Mouse (Mus musculus): ENCODE data around the gene Snrnp70. TPM values are rescaled to one million over a fixed set of nuclear protein-coding genes. Genes with fewer than 3 reads are reported as not detected.

Gene Snrnp70
- polyA plus RNA-seq, 1 experiment from 2014 or later = 223 TPM

DNA sequence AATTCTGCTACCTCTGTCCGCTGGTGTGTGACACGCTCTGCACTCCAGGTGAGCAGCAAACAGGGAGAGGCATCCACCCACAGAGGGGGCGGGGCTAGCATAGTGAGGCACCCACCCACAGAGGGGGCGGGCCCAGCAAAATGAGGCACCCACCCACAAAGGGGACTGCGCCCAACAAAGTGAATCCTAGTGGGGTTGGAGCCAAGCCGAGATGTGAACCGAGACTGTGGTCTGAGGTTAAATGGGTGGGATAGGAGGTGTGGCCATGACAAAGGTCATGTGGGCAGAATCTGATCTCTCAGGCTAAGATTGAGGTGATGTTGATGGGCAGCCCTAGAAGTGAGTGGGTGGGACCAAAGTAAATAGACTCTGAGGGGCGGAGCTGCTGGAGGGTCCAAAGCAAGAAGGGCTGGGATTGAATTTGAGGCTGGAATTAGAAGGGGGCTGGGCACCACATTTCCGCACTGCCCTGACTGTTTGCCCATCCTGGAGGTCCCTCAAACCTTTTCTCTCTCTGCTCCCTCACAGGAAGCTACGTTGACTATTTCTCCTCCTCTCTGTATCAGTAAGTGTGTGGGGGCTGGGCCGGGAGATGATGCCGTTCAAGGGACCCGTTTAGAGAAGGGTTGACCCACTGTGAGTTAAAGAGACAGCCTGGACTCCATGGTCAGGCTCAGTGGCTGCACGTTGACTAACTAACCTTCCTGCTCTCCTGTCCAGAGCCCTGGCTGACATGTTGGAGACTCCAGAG lies 57.2 kb downstream of the Snrnp70 start:
- Histone ChIP-seq H3K27me3 (ENCODE audit: insufficient read depth, poor library complexity, severe bottlenecking) (peaks cover 53% of the 10 kb centered on the region), H3K36me3 (no peaks in the 10 kb centered on the region), H3K27ac (peak overlapping the region; percentile 87), H3K4me1 (replicated peaks) (peaks cover 69% of the 10 kb centered on the region), H3K9me3 (no peaks in the 10 kb centered on the region), H3K4me3 (peak overlapping the region; percentile 63)
- WGBS = 2% methylated on average over 14 of the region's 14 CpGs
- peak; percentile 36 for DNase-seq (ENCODE audit: low spot score)

DNA sequence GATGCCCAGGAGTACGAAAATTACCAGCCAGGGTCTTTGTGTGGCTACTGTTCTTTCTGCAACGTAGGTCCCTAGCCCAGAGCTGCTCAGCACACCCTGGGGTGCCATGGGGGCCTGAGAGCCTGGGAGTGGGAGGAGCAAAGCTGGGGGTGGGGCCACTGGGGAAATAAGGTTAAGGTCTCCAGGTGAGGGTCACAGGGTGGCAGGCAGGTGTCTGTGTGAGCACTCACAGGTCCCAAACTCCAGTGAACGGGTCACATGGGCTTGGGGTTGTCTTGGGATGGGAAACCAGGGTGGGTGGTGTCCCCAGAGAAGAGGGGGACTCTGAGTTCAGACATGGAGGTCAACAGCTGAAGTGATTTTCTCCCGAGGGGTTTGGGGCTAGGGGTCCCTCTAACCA lies 58.1 kb downstream of the Snrnp70 start:
- H3K27me3 ChIP-seq (ENCODE audit: insufficient read depth, poor library complexity, severe bottlenecking) = peaks cover 48% of the 10 kb centered on the region
- H3K9me3 ChIP-seq = no peaks in the 10 kb centered on the region
- H3K4me3 ChIP-seq = no peak overlapping the region
- H3K27ac ChIP-seq = no peak overlapping the region
- no peaks in the 10 kb centered on the region for H3K36me3 ChIP-seq
- peaks cover 78% of the 10 kb centered on the region for H3K4me1 ChIP-seq (replicated peaks)
- DNase-seq (ENCODE audit: low spot score) = no peak
- 9% methylated on average over 4 of the region's 4 CpGs for WGBS

DNA sequence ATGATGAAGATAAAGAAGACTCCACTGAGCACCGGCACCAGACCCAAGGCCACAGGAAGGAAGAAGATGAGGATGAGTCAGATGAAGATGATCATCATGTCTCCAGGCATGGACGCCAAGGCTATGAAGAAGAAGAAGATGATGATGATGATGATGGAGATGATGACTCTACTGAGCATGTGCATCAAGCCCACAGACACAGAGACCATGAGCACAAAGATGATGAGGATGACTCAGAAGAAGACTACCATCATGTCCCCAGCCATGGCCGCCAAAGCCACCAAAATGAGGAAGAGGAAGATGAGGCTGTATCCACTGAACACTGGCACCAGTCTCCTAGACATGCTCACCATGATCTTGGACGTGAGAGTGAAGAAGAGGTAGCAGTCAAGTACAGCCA lies 59.2 kb downstream of the Snrnp70 start:
- Histone ChIP-seq H3K27me3 (ENCODE audit: insufficient read depth, poor library complexity, severe bottlenecking) (peaks cover 57% of the 10 kb centered on the region), H3K27ac (no peak overlapping the region), H3K4me3 (no peak overlapping the region), H3K9me3 (no peaks in the 10 kb centered on the region), H3K36me3 (no peaks in the 10 kb centered on the region), H3K4me1 (replicated peaks) (peaks cover 77% of the 10 kb centered on the region)
- no peak for DNase-seq (ENCODE audit: low spot score)
- WGBS = 89% methylated on average over 4 of the region's 4 CpGs

DNA sequence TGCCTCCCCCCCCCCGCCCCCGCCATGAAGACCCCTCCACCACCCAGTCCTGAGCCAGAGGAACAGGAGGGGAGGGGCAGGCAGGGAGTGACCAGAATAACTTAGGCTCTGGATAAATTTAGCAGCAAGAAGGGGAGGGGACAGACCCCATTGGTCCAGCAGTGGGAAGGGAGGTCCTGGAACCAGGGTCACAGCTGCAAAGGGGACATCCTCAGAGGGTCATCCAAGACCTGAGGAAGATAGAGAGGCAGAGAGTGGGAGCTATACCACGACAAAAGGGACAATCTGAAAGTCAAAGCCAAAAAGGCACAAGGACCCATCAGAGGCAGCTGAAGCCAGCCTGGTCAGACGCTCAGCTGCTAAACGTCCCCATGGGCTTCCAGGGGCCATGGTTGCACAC lies 60.5 kb downstream of the Snrnp70 start, which contains the start of gene Hrc:
Gene Hrc, plus strand, starts transcription at position 235 of the 400 bp plus-strand sequence.
- Histone ChIP-seq H3K36me3 (no peaks in the 10 kb centered on the region), H3K27me3 (ENCODE audit: insufficient read depth, poor library complexity, severe bottlenecking) (peaks cover 49% of the 10 kb centered on the region), H3K27ac (peak within 1 kb of the TSS; percentile 89; the same call in 1 of the 2 replicates), H3K4me1 (replicated peaks) (peaks cover 69% of the 10 kb centered on the region), H3K4me3 (peak within 1 kb of the TSS; percentile 80; the same call in 1 of the 2 replicates), H3K9me3 (no peaks in the 10 kb centered on the region)
- 30% methylated on average over 5 of the region's 5 CpGs for WGBS
- no peak for DNase-seq (ENCODE audit: low spot score)

DNA sequence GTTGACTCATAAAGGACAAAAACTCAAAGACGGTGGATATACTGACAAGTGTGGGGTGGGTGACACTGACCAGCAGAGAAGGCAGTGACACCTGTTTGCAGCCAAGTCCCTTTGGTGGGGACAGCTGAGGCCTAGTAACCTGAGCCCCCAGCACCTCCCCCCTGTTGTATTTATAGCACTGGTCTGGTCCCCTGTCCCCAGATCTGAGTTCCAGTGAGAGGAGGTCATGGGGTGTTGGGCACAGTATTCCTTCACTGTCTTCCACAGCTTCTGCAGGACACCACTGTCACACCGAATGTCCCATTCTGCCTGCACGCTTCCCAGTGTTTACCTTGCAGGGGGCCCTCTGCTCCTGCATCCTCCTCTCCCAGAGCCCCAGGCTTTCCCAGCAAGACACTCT lies 60.9 kb downstream of the Snrnp70 start:
- Histone ChIP-seq H3K4me1 (replicated peaks) (peaks cover 64% of the 10 kb centered on the region), H3K36me3 (no peaks in the 10 kb centered on the region), H3K27ac (peak overlapping the region; percentile 42; the same call in 1 of the 2 replicates), H3K27me3 (ENCODE audit: insufficient read depth, poor library complexity, severe bottlenecking) (peaks cover 49% of the 10 kb centered on the region), H3K4me3 (peak overlapping the region; percentile 80; the same call in 1 of the 2 replicates), H3K9me3 (no peaks in the 10 kb centered on the region)
- no peak for DNase-seq (ENCODE audit: low spot score)
- WGBS = 28% methylated on average over 3 of the region's 3 CpGs

DNA sequence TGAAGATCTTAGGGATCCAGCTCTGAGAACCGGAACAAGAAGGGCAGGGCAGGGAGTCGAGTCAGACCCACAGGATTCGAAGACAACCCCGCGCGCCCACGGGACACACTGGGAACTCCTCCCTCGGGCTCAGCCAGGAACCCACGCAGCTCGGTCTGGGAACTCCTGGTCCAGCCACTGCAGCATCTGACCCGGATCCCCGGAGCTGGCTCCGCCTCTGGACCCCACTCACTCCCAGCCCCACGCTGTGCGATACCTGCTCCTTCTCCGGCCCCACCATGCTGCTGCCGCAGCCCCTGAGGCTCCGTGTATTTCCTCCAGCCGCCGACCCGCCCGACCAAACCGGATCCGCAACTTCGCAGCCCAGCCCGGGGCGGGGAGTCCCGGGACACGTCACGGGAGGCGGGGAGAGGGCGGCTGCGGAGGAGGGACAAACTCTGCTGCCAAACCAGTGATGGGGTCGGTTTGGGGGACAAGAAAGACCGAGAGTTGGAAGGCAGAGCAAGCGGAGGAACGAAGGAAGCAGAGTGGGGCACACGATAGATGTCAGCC lies 62.0 kb downstream of the Snrnp70 start, which contains the start of gene Trpm4:
Gene Trpm4, minus strand, starts transcription at position 350 of the 552 bp plus-strand sequence.
- H3K27ac ChIP-seq = peak within 1 kb of the TSS; percentile 89

DNA sequence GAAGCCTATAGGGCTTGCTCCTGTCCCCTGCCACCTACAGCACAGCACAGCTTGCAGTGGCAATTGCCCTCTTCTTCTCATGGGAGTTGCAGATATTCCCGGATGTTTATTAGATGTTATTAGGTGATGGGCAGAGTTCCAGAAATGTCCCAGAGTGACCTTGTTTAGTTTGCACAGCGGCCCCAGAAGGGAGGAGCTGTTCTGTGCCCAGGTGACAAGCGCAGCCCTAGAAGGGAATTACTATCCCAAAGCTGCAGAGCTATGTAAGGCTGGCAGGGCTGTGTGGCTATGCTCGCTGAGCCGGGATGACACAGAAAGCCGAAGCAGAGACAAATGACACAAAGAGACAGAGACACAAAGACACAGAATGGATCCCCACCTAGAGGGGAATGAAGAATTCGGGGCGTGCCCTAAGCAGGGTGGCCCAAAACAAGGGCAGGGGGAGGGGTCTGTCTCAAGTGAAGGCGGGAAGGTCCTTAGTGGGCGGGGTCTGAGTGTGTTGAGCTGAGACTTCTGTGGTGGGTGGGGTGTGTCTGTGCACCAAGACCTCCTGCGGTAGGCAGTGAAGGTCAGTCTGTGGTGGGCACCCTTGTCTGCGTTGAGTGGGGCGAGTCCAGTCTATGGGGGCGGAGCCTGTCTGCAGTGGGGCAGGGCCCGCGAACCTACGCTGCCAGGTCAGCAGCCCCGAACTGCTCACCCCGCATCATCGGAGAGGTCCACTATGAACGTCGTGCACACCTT lies 62.7 kb downstream of the Snrnp70 start:
- Histone ChIP-seq H3K27me3 (ENCODE audit: insufficient read depth, poor library complexity, severe bottlenecking) (peaks cover 46% of the 10 kb centered on the region), H3K4me3 (peak overlapping the region; percentile 80), H3K27ac (peak overlapping the region; percentile 89), H3K4me1 (replicated peaks) (peaks cover 47% of the 10 kb centered on the region), H3K36me3 (no peaks in the 10 kb centered on the region), H3K9me3 (no peaks in the 10 kb centered on the region)
- peak; percentile 63 for DNase-seq (ENCODE audit: low spot score)
- 3% methylated on average over 22 of the region's 22 CpGs for WGBS

More for the DNA sequence above, 62.0 kb downstream of the Snrnp70 start, which contains the start of gene Trpm4:
- no peaks in the 10 kb centered on the region for H3K36me3 ChIP-seq
- H3K4me1 ChIP-seq (replicated peaks) = peaks cover 53% of the 10 kb centered on the region
- peak within 1 kb of the TSS; percentile 80 for H3K4me3 ChIP-seq
- peaks cover 49% of the 10 kb centered on the region for H3K27me3 ChIP-seq (ENCODE audit: insufficient read depth, poor library complexity, severe bottlenecking)
- WGBS = under 1% methylated on average over 38 of the region's 38 CpGs
- peak; percentile 81 for DNase-seq (ENCODE audit: low spot score)
- H3K9me3 ChIP-seq = no peaks in the 10 kb centered on the region

DNA sequence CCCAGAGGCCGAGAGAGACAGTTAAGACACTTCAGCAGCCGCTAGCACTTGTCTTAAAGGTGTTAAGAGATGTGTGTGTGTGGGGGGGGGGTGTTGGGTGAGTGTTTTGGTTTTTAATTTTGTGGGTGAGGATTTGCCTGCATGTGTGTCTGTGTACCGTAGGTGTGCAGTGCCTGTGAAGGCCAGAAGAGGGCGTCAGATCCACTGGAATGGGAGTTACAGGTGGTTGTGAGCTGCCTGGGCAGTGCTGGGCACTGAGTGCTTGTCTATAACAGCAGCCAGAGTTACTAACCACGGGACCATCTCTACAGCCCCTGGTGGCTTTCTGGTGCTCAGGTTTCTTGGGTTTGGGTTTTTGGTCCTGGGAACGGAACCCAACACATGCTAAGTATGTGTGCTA lies 64.0 kb downstream of the Snrnp70 start:
- DNase-seq (ENCODE audit: low spot score) = no peak

DNA sequence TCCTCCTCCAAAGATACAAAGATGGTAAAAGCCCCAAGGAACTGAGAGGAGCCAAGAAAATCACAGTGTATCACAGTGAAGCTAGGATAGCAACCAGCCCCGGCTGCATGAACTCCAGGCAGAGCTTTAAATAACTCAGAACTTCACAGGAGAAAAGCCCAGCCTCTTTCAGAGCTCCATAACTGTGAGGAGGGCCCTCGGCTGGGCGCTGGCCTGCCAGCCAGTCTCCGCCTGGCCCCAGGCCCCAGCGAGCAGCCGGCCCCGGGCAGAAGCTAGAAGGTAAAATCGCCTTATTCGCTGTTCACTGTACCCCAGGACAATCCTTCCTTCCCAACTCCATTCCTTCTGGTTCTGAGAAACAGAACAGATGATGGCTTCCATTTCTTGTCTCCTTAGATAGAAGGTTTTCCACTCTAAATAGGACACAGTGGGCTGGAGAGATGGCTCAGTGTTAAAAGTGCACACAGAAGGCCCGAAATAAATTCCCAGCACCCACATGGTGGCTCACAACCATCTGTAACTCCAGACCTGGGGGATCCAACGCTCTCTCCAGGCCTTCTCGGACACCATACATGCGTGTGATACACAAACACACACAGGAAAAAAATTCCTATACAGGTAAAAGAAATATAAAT lies 66.6 kb downstream of the Snrnp70 start:
- H3K9me3 ChIP-seq = peaks cover 3% of the 10 kb centered on the region; the same call in 1 of the 2 replicates
- WGBS = 86% methylated on average over 13 of the region's 13 CpGs
- H3K4me1 ChIP-seq (replicated peaks) = peaks cover 25% of the 10 kb centered on the region
- peaks cover 18% of the 10 kb centered on the region for H3K36me3 ChIP-seq
- DNase-seq (ENCODE audit: low spot score) = no peak
- H3K27ac ChIP-seq = no peak overlapping the region
- H3K4me3 ChIP-seq = no peak overlapping the region
- peaks cover 17% of the 10 kb centered on the region; the same call in 1 of the 2 replicates for H3K27me3 ChIP-seq (ENCODE audit: insufficient read depth, poor library complexity, severe bottlenecking)

More for the DNA sequence above, 64.0 kb downstream of the Snrnp70 start:
- Histone ChIP-seq H3K9me3 (no peaks in the 10 kb centered on the region), H3K27ac (no peak overlapping the region), H3K36me3 (peaks cover 4% of the 10 kb centered on the region; the same call in 1 of the 2 replicates), H3K4me3 (no peak overlapping the region), H3K4me1 (replicated peaks) (peaks cover 40% of the 10 kb centered on the region), H3K27me3 (ENCODE audit: insufficient read depth, poor library complexity, severe bottlenecking) (peaks cover 32% of the 10 kb centered on the region)
- 78% methylated on average over 6 of the region's 6 CpGs for WGBS

Other genes with a start within 250 kb of the Snrnp70 start
- 101 and 116 TPM in 2 replicates for gene Pih1d1, start 241.4 kb downstream of the Snrnp70 start, polyA plus RNA-seq (2016; fragmentation: Nextera tagmentation; extraction: Ambion mirVana)
- gene Aldh16a1, start 241.2 kb downstream of the Snrnp70 start, polyA plus RNA-seq (2016; fragmentation: Nextera tagmentation; extraction: Ambion mirVana) = 54.5 and 55.3 TPM in 2 replicates
- 0.71 and 1.2 TPM in 2 replicates for gene Slc17a7, start 231.8 kb downstream of the Snrnp70 start, polyA plus RNA-seq (2016; fragmentation: Nextera tagmentation; extraction: Ambion mirVana)
- not detected in 2 replicates for gene Gfy, start 216.2 kb downstream of the Snrnp70 start, polyA plus RNA-seq (2016; fragmentation: Nextera tagmentation; extraction: Ambion mirVana)
- not detected in 2 replicates for gene Pth2, start 214.7 kb downstream of the Snrnp70 start, polyA plus RNA-seq (2016; fragmentation: Nextera tagmentation; extraction: Ambion mirVana)
- 0.64 and 0.80 TPM in 2 replicates for gene Ccdc155, start 190.8 kb downstream of the Snrnp70 start, polyA plus RNA-seq (2016; fragmentation: Nextera tagmentation; extraction: Ambion mirVana)
- gene Dkkl1, start 183.6 kb downstream of the Snrnp70 start, polyA plus RNA-seq (2016; fragmentation: Nextera tagmentation; extraction: Ambion mirVana) = 1.8 and 2.1 TPM in 2 replicates
- gene Tead2, start 180.0 kb downstream of the Snrnp70 start, polyA plus RNA-seq (2016; fragmentation: Nextera tagmentation; extraction: Ambion mirVana) = 324 and 370 TPM in 2 replicates
- 1.0 and 1.1 TPM in 2 replicates for gene Cd37, start 156.6 kb downstream of the Snrnp70 start, polyA plus RNA-seq (2016; fragmentation: Nextera tagmentation; extraction: Ambion mirVana)
- 0.26 TPM in 1 of 2 replicates, not detected in the other for gene Slc6a16, start 154.7 kb downstream of the Snrnp70 start, polyA plus RNA-seq (2016; fragmentation: Nextera tagmentation; extraction: Ambion mirVana)
- gene Slc6a21, start 118.2 kb downstream of the Snrnp70 start, polyA plus RNA-seq (2016; fragmentation: Nextera tagmentation; extraction: Ambion mirVana) = not detected in 2 replicates
- 10.5 and 12.5 TPM in 2 replicates for gene Trpm4, start 62.0 kb downstream of the Snrnp70 start, polyA plus RNA-seq (2016; fragmentation: Nextera tagmentation; extraction: Ambion mirVana)
- 0.36 and 0.42 TPM in 2 replicates for gene Hrc, start 60.5 kb downstream of the Snrnp70 start, polyA plus RNA-seq (2016; fragmentation: Nextera tagmentation; extraction: Ambion mirVana)
- gene Ppfia3, start 28.7 kb downstream of the Snrnp70 start, polyA plus RNA-seq (2016; fragmentation: Nextera tagmentation; extraction: Ambion mirVana) = 8.4 and 12.9 TPM in 2 replicates
- gene Lin7b, start 25.2 kb downstream of the Snrnp70 start, polyA plus RNA-seq (2016; fragmentation: Nextera tagmentation; extraction: Ambion mirVana) = 0.89 and 1.5 TPM in 2 replicates
- 0.07 TPM in 1 of 2 replicates, not detected in the other for gene Kcna7, start 9.9 kb upstream of the Snrnp70 start, polyA plus RNA-seq (2016; fragmentation: Nextera tagmentation; extraction: Ambion mirVana)
- 1.0 and 1.1 TPM in 2 replicates for gene Ntf5, start 18.0 kb upstream of the Snrnp70 start, polyA plus RNA-seq (2016; fragmentation: Nextera tagmentation; extraction: Ambion mirVana)
- gene Lhb, start 25.1 kb upstream of the Snrnp70 start, polyA plus RNA-seq (2016; fragmentation: Nextera tagmentation; extraction: Ambion mirVana) = 0.60 and 1.5 TPM in 2 replicates
- gene Gys1, start 39.1 kb upstream of the Snrnp70 start, polyA plus RNA-seq (2016; fragmentation: Nextera tagmentation; extraction: Ambion mirVana) = 43.2 and 45.7 TPM in 2 replicates
- gene Ruvbl2, start 42.4 kb upstream of the Snrnp70 start, polyA plus RNA-seq (2016; fragmentation: Nextera tagmentation; extraction: Ambion mirVana) = 192 and 212 TPM in 2 replicates
- gene Ftl1, start 64.1 kb upstream of the Snrnp70 start, polyA plus RNA-seq (2016; fragmentation: Nextera tagmentation; extraction: Ambion mirVana) = 5,819 and 7,209 TPM in 2 replicates
- 264 and 295 TPM in 2 replicates for gene Bax, start 71.2 kb upstream of the Snrnp70 start, polyA plus RNA-seq (2016; fragmentation: Nextera tagmentation; extraction: Ambion mirVana)
- 0.47 and 1.2 TPM in 2 replicates for gene Tulp2, start 86.1 kb upstream of the Snrnp70 start, polyA plus RNA-seq (2016; fragmentation: Nextera tagmentation; extraction: Ambion mirVana)
- not detected in 2 replicates for gene Gm45808, start 91.1 kb upstream of the Snrnp70 start, polyA plus RNA-seq (2016; fragmentation: Nextera tagmentation; extraction: Ambion mirVana)
- 4.8 and 6.7 TPM in 2 replicates for gene Dhdh, start 93.1 kb upstream of the Snrnp70 start, polyA plus RNA-seq (2016; fragmentation: Nextera tagmentation; extraction: Ambion mirVana)
- gene Nucb1, start 114.7 kb upstream of the Snrnp70 start, polyA plus RNA-seq (2016; fragmentation: Nextera tagmentation; extraction: Ambion mirVana) = 110 and 115 TPM in 2 replicates
- 18.6 and 20.2 TPM in 2 replicates for gene Ppp1r15a, start 130.5 kb upstream of the Snrnp70 start, polyA plus RNA-seq (2016; fragmentation: Nextera tagmentation; extraction: Ambion mirVana)
- gene Plekha4, start 130.6 kb upstream of the Snrnp70 start, polyA plus RNA-seq (2016; fragmentation: Nextera tagmentation; extraction: Ambion mirVana) = 4.1 and 4.5 TPM in 2 replicates
- 1.1 and 1.5 TPM in 2 replicates for gene Hsd17b14, start 159.2 kb upstream of the Snrnp70 start, polyA plus RNA-seq (2016; fragmentation: Nextera tagmentation; extraction: Ambion mirVana)
- gene Bcat2, start 174.4 kb upstream of the Snrnp70 start, polyA plus RNA-seq (2016; fragmentation: Nextera tagmentation; extraction: Ambion mirVana) = 37.1 and 46.2 TPM in 2 replicates
- not detected in 2 replicates for gene Fgf21, start 219.7 kb upstream of the Snrnp70 start, polyA plus RNA-seq (2016; fragmentation: Nextera tagmentation; extraction: Ambion mirVana)
- gene Fut1, start 221.5 kb upstream of the Snrnp70 start, polyA plus RNA-seq (2016; fragmentation: Nextera tagmentation; extraction: Ambion mirVana) = 0.20 TPM in 1 of 2 replicates, not detected in the other
- gene Izumo1, start 226.1 kb upstream of the Snrnp70 start, polyA plus RNA-seq (2016; fragmentation: Nextera tagmentation; extraction: Ambion mirVana) = 0.19 TPM in 1 of 2 replicates, not detected in the other
- gene Rasip1, start 231.7 kb upstream of the Snrnp70 start, polyA plus RNA-seq (2016; fragmentation: Nextera tagmentation; extraction: Ambion mirVana) = 6.4 and 9.3 TPM in 2 replicates
- 2.6 and 2.9 TPM in 2 replicates for gene Mamstr, start 244.2 kb upstream of the Snrnp70 start, polyA plus RNA-seq (2016; fragmentation: Nextera tagmentation; extraction: Ambion mirVana)